8 mouse cellular contexts compared by ENCODE assay signal in the genomic region with DNA sequence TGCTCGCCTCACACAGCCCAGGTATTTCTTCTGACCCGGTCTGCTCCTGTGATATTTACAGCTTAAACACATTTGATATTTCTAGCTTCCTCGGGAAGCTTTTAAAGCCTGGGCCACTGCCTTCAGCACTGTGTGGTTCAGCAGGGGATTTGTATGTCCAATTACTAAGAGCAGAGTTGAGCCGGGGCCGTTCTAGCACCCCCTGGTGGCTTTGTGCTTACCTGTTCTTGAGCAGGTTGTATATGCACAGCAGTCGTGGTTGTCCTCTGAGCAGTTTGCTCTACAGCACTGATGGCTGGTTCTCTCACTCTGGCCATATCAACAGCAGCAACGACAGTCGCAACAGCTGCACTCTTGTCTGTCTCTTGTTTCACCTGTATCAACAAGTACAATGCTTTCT. TPM values are rescaled to one million over a fixed set of nuclear protein-coding genes. Genes with fewer than 3 reads are reported as not detected.
A peak's percentile ranks its signal among the peaks of the same experiment; 100 is the strongest.
DNase-seq lines count a peak whose midpoint lies in the region; ATAC-seq and TF ChIP-seq lines count a peak whose summit lies in the region.

No protein-coding gene starts in this region.

- peak overlapping the region; percentile 5; the same call in 1 of the 2 replicates for H3K9ac ChIP-seq in heart, postnatal 0 days (replicated peaks; ENCODE audit: low read depth, low read length)

- H3K27ac ChIP-seq in heart, postnatal 0 days (ENCODE audit: low read depth): peak overlapping the region; percentile 82

- peaks cover 7% of the 10 kb centered on the region; the same call in 1 of the 2 replicates for H3K4me1 ChIP-seq in heart, postnatal 0 days (ENCODE audit: control insufficient read depth, insufficient read depth)
- H3K4me1 ChIP-seq in lung, adult 2 months (ENCODE audit: control insufficient read depth, insufficient read depth, low read length): no peaks in the 10 kb centered on the region

- no peaks in the 10 kb centered on the region for H3K9me3 ChIP-seq in heart, postnatal 0 days (replicated peaks; ENCODE audit: control insufficient read depth, low read length)

- 24% methylated on average over 8 of the region's 8 CpGs for WGBS in heart, postnatal 0 days
- WGBS in large intestine, adult 2 months: 16% methylated on average over 8 of the region's 8 CpGs
- 21% methylated on average over 8 of the region's 8 CpGs for WGBS in lung, adult 2 months

- no peak overlapping the region for H3K4me3 ChIP-seq in heart, postnatal 0 days (ENCODE audit: low read depth, low read length)
- H3K4me3 ChIP-seq in lung, adult 2 months (replicated peaks; ENCODE audit: extremely low read depth, low read depth, low read length): no peak overlapping the region

- peak; percentile 57 for ATAC-seq in heart, postnatal 0 days (ENCODE audit: insufficient read depth, low read depth)

- TF ChIP-seq CTCF in heart, postnatal 0 days (IDR thresholded peaks at IDR 0.05; ENCODE audit: low read depth): peak; percentile 65
- TF ChIP-seq CTCF in lung, adult 2 months (IDR thresholded peaks at IDR 0.05; ENCODE audit: insufficient read depth, low read length): peak; percentile 65

- no peak for TF ChIP-seq POLR2A in lung, adult 2 months (IDR thresholded peaks at IDR 0.05; ENCODE audit: borderline replicate concordance, extremely low read depth, low read depth, low read length)

- H3K4me2 ChIP-seq in heart, postnatal 0 days (ENCODE audit: low read depth, low read length): no peak overlapping the region

- H3K36me3 ChIP-seq in heart, postnatal 0 days (replicated peaks; ENCODE audit: control insufficient read depth, insufficient read depth, low read length): peaks cover 71% of the 10 kb centered on the region

- DNase-seq in B cell, adult 2 months: peak; percentile 46 to 48
- DNase-seq in adrenal gland, adult (ENCODE audit: inconsistent age in 2 of 2, low spot score in 1 of 2): peak; percentile 51 to 86
- DNase-seq in embryo, embryonic 10 days (ENCODE audit: low spot score): peak; percentile 79
- DNase-seq in heart, postnatal 0 days (ENCODE audit: low spot score): no peak
- DNase-seq in large intestine, adult 2 months (ENCODE audit: low read depth, low spot score): peak; percentile 29
- peak; percentile 66 for DNase-seq in lung, adult 2 months
- peak; percentile 15 for DNase-seq in ovary, adult 18-20 months (ENCODE audit: low spot score)
- DNase-seq in thymus, postnatal 4 days: peak; percentile 79

- no peaks in the 10 kb centered on the region for H3K27me3 ChIP-seq in heart, postnatal 0 days (ENCODE audit: control insufficient read depth, insufficient read depth, low read length)

- TF ChIP-seq EP300 in heart, postnatal 0 days (IDR thresholded peaks at IDR 0.05; ENCODE audit: low read depth): no peak

RNA-seq across cellular contexts. Expression of a gene that starts 13.4 kb away (rescaled TPM):
- total RNA-seq in heart, postnatal 0 days (2014; rRNA removed; ENCODE audit: low replicate concordance): 959 and 970 TPM in 2 replicates
- 644 and 700 TPM in 2 replicates for polyA plus RNA-seq in heart, postnatal 0 days (2015; fragmentation: Nextera tagmentation; extraction: Ambion mirVana)
- under 0.01 and 0.01 TPM in 2 replicates for polyA plus RNA-seq in large intestine, adult 2 months (2012; rRNA removed)
- 0.71 and 6.3 TPM in 2 replicates for polyA plus RNA-seq in lung, adult 2 months (2012; rRNA removed)

Comparison
In these comparisons a context has a peak if more than half of its experiments do, and no peak if none do; other contexts are left out.
1. RNA of a gene that starts 13.4 kb away (polyA plus RNA-seq): 644 to 700 TPM in heart, postnatal 0 days; 0.71 to 6.3 TPM in lung, adult 2 months and under 0.01 to 0.01 TPM in large intestine, adult 2 months; every median in the first group is over 10 times any median in the second.